Mouse (Mus musculus): Measurements from ENCODE around the gene Arhgef1. TPM values are rescaled to one million over a fixed set of nuclear protein-coding genes. Genes with fewer than 3 reads are reported as not detected.
A peak's percentile ranks its signal among the peaks of the same experiment; 100 is the strongest.

Arhgef1 gene
- total RNA-seq, 2 experiments from 2014 or later, result 88.1 to 89.2 TPM

DNA sequence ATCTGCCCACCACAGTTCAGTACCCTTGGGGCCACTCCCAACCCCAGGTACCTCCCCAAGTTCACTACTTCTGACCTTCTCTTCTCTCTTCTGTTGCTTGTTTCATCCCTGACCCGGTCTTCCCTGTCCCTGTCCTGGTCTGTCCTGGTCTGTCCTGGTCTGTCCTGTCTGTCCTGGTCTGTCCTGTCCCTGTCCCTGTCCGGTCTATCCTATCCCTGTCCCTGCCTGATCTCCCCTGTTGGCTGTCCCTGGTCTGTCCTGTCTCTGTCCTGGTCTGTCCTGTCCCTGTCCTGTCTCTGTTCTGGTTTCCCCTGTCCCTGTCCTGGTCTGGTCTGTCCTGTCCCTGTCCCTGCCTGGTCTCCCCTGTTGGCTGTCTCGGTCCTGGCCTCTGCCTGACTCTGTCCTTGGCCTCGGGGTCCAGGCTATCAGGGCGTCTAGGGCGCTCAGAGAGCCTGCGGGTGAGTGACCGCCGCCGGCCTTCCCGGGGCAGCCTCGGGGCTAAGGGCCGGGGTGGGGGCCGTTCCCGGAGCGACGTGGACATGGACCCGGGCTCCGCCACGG lies 16.1 kb downstream of the Arhgef1 start:
- intact Hi-C loops (cut with DNase I), result no loop called here
- DNase-seq (ENCODE audit: extremely low spot score in 1 of 2, low spot score in 2 of 2), result peak in 1 of 2 experiments; percentile 45

DNA sequence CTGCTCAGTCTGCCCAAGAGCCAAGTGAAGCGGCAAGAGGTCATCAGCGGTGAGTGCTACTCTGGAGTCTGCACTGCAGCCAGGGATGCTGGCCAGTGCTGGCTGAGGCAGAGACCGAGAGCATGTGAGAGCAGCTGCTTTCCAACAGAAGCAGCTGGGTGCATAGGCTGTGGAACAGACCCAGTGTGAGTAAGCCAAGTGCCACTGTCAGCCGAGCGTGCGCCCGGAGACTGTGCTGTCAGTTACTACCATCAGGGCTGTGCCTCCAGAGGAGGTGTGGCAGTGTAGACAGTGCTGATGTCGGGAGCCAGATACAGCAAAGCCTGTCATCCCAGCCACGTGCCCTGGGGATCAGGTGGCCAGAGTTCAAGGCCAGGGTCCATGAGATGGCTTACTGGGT lies 17.0 kb downstream of the Arhgef1 start:
- intact Hi-C loops (cut with DNase I), result no loop called here
- peak in 1 of 2 experiments; percentile 26 for DNase-seq (ENCODE audit: extremely low spot score in 1 of 2, low spot score in 2 of 2)

DNA sequence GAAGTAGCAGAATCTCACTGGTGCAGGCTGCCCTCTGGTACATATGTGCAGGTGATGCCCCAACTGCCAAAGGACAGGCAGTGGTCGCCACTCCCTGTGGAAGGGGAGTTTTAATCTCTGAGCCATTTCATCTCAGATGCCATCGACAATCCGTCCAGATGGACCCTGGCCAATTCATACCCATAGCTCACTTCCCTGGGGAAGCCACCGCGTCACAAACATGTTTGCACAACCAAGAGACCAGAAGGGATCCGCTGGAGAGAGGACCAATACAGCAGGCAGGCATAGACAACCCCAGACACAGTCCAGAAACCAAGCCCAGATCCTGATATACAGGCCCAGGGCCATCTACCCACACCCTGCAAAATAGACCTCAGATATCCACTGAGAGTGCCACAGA lies 27.8 kb downstream of the Arhgef1 start:
- DNase-seq (ENCODE audit: extremely low spot score in 1 of 2, low spot score in 2 of 2), result no peak
- intact Hi-C loops (cut with DNase I), result no loop called here

DNA sequence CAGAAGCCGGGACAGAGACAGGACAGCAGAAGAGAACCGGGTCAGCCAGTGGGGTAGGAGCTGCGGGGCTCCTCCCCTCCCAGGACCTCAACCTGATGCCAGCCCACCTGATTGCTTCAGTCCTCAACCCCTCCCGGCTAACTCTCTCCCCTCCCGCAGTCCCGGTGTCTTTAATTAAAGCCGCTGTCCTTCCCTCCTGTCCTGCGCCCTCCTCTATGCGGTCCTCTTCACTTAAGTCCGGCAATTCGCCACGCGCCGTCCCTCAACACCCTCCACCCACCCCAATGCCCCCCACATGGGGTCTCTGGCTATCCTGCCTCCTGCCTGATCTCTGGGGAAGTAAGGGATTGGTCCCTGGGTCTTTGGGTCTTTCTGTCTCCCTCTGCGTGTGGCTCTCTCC lies 28.9 kb downstream of the Arhgef1 start:
- intact Hi-C loops (cut with DNase I), result no loop called here
- no peak for DNase-seq (ENCODE audit: extremely low spot score in 1 of 2, low spot score in 2 of 2)

DNA sequence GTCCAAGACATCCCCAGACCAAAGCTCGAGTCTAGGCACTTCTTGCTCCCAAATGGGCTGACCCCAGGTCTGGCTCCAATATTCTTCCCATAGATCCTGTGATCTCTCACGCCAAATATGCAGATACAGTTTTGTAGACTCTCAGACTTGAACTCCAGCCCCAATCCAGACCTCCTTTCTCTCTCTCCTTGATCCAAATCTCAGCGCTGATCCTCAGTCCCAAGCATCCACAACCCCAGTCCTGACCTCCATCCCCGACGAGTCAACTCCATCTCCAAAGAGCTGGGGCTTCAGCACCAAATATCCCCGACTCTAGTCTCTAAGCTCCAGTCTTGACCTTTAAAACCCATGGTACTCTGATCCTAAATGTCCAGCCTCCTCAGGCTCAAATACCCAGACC lies 40.9 kb downstream of the Arhgef1 start:
- intact Hi-C loops (cut with DNase I), result no loop called here
- DNase-seq (ENCODE audit: extremely low spot score in 1 of 2, low spot score in 2 of 2), result no peak

DNA sequence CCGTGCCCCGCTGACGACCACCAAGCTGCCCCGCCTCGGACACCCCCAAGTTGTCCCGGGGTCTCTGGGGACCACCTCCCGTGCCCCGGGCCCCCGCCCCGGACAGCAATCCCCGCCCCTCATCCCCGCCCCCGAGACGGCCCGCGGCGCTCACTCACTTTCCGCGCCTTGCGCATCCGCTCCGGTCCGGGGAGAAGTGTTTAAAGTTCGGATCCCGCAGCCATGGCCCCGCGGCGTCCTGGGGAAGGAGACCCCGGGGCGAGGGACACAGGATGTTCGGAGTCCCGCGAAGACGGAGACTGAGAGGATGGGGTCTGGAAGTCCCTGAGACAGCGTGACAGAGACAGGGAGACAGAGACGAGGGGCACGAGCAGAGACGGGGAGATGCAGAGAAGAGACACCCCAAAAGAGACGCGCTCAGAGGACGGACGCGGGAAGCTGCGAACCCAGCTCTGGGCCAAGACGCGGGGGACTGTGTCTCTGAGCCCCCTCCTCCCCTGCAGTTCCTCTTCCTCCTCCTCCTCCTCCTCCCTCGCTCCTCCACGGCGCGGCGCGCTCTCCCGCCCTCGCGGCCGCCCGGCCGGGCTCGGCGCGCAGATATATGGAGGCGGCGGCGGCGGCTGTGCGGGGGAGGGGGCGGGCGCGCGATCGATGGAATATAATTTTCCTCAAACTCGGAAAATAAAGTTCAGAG lies 41.7 kb downstream of the Arhgef1 start, which contains the start of gene Gm4881:
Gm4881 (minus strand) TSS at position 238 of the 694 bp plus-strand sequence.
- DNase-seq (ENCODE audit: extremely low spot score in 1 of 2, low spot score in 2 of 2), result no peak
- intact Hi-C loops (cut with DNase I), result no loop called here

DNA sequence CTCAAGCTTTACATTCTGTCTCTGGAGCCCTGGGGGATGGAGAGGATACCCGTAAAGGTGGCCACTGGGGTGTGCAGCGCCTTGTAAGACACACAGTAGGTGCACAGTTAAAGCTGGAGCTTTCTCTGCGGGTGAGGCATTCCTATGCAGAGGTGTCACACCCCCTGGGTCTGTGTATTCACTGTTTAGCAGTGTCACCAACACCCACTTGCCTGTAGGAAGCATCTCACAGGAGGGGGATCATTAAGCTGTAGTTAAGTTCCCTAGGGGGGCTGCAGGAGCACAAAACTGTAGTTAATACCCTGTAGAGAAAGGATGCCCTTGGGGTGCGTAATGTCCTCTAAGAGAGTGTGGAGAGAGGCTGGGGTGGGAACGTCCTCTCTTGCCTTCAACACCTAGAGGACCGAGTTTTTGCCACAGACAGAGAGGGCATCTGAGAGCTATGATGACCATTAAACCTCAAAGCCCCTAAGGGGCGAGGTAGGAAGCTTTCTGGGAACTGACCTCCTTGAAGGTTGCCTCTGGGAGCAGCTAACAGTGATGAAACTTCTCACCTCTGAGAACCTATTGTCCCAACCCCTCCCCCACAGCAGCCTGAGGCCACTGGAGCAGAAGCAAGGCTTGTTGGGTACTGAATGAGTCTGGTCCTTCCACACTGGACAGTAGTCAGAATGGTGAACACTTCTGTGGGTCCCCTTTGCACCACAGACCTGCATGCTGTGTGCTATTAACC lies 44.8 kb downstream of the Arhgef1 start:
- intact Hi-C loops (cut with DNase I), result no loop called here

DNA sequence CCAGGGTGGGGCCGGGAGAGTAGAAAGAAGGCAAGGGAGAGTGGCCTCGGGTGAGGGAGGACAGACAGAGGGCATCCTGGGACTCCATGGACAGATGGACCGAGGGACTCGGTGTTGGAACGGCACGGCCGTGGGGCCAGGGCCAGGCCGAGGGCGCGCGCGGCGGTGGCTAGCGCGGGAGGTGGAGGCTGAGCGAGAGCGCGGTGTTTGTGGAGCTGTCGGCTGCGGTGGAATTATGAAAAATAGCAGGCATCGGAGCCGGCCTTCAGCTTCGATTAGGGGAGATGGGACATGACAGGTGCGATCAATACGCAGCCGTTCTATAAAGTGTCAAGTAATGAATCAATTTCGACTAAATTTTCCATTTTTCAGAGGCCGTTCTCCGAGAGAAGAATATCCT lies 46.1 kb downstream of the Arhgef1 start:
- intact Hi-C loops (cut with DNase I), result no loop called here
- DNase-seq (ENCODE audit: extremely low spot score in 1 of 2, low spot score in 2 of 2), result no peak

More for the DNA sequence above, 44.8 kb downstream of the Arhgef1 start:
- DNase-seq (ENCODE audit: extremely low spot score in 1 of 2, low spot score in 2 of 2), result no peak

DNA sequence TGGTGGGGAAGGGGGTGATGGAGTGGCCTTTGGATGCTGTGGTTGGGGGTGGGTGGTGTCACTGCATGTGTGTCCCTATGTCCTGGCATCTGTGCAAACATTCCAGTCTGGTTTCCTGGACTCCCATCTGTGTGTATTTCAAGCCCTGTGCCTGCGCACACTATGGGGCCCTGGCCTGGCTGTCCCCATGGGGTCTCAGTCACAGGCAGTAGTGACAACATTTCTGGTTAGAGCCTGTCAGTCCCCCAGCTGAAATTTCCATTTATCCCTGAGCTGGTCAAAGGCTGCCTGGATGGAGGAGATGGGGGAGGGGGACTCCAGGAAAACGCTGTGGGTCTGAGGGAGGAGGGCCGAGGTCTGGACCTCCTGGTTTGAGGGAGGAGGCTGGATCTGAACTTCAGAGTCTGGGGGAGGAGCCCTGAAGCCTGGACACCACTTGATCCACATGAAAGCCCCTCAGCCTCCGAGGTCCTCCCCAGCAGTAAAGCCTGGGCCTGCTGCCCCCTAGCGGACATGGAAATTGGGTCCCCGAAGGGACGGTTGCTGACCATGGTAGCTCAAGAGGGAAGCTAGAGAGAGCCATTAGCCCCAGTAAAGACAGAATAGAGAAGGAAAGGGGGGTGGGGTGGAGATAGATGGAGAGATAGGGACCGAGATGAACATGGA lies 47.4 kb downstream of the Arhgef1 start:
- peak in 1 of 2 experiments; percentile 85 for DNase-seq (ENCODE audit: extremely low spot score in 1 of 2, low spot score in 2 of 2)
- intact Hi-C loops (cut with DNase I), result no loop called here

DNA sequence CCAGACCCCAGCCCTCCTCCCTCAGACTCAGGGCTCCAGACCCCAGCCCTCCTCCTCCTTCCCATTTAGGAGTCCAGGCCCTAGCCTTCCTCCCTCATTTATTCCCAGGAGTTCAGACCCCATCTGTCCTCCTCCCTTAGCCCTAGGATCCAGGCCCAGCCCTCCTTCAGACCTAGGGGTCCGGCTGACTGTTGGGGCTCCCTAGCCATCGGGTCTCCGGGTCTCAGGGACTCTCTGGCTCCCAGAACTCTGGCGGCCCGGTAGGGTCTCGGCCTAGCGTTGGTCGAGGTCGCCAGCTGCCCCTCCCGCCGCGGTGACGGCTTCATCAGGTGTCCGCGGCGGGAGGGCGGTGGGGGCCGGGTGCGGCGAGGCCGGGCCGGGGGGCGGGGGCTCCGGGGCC lies 51.3 kb downstream of the Arhgef1 start:
- intact Hi-C loops (cut with DNase I), result no loop called here
- no peak for DNase-seq (ENCODE audit: extremely low spot score in 1 of 2, low spot score in 2 of 2)

DNA sequence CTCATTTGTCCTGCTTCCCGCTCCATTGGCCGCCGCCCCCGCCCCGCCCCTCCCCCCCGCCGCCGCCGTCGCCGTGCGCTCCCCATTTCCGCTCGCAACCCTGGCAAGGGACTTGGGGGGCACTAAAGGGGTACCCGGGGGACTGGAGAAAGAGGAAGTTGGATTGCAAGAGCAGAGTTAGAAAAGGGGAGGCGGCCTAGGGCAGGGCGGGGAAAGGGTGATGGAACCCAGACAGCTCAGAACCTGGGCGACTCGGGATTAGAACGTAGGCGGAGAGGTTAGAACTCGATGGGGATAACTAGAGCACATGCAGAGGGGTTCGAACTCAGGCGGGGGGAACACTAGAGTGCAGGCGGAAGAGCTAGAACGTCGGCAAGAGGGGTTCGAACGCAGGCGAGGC lies 51.7 kb downstream of the Arhgef1 start:
- intact Hi-C loops (cut with DNase I), result no loop called here
- no peak for DNase-seq (ENCODE audit: extremely low spot score in 1 of 2, low spot score in 2 of 2)

DNA sequence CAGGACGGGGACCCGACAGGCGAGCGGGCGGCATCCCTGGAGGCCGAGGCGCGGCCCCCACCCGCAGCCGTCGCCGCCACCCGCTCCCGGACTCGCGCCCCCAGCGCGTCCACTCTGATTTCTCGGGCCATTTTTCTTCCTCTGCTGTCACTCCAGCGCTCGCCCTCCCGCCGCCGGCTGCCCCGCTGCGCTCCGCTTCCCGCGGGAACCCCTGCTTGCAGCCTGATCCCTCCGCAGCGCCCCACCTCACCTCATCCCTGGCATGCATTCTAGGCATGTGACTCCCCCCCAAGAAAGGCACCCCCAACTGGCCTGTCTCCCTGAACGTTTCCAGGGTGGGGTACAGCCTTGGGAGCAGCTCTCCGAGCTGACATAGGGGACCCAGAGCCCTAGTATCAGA lies 52.5 kb downstream of the Arhgef1 start:
- intact Hi-C loops (cut with DNase I), result no loop called here
- DNase-seq (ENCODE audit: extremely low spot score in 1 of 2, low spot score in 2 of 2), result no peak

DNA sequence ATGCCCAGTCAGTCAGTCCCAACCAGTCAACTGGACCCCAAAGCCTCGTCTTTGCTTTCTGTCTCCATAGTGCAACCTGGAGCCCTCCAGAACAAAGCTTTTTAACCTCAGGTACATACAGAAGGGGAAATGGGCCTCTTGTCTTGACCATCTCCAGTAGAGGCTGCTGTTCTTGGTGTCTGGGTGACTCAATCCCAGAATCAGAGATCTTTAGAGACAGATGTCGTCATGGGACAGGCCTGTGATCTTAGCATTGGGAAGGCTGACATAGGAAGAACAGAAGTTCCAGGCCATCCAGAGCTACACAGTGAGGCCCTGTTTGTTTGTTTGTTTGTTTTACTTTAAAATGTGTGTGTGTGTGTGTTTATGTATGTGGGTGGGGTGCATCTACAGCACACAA lies 61.6 kb downstream of the Arhgef1 start:
- no peak for DNase-seq (ENCODE audit: extremely low spot score in 1 of 2, low spot score in 2 of 2)
- intact Hi-C loops (cut with DNase I), result loop anchor here (2.0 to 10.0 kb wide), 3 partner anchors 73 to 369 kb away; no protein-coding TSS in a partner anchor

DNA sequence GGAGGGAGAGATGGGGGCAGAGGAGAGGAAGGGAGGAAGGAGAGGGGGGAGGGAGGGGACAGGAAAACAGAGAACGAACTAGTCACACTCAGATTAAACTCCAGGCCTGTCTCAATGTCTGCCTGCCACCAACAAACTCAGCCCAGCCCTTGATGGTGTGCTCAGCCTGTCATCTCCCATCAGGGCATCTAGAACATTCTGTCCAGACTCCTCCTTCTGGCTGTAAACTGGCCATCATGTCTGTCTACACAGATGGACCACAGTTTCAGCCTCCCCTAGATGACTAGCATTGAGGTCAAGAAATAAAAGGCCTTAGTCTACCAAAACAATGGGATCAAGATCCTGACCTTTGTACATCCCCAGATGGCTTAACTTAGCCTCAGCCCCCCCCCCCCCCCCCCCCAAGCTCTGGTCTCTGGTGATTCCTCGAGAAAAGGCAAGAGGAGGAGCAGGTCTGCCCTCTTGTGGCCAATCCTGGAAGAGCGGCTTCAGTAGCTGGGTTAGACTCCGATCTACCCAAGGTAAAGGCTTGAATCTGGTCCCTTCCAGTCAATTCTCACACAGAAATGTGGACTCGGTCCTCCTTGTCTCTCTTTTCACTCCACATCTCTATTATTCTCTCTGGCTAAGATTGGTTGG lies 62.3 kb downstream of the Arhgef1 start:
- peak; percentile 79 to 82 for DNase-seq (ENCODE audit: extremely low spot score in 1 of 2, low spot score in 2 of 2)
- intact Hi-C loops (cut with DNase I), result loop anchor here (2.0 to 10.0 kb wide), 4 partner anchors 63 to 370 kb away; partner anchors contain the start of gene Arhgef1

DNA sequence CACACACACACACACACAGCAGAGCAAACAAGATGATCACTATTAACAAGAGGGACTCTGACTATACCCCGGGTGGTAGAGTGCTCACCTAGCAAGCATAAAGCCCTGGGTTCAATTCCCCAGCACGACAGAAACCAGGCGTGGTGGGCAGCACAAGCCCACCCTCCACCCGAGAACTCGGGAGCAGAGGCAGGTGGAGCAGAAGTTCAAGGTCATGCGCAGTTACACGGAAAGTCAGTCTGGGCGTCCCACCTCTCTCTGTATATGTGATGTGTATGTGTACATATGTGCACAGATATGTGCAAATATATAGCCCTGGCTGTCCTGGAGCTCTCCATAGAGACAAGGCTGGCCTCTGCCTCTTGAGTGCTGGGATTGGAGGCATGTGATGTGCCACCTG lies 65.3 kb downstream of the Arhgef1 start:
- DNase-seq (ENCODE audit: extremely low spot score in 1 of 2, low spot score in 2 of 2), result no peak
- intact Hi-C loops (cut with DNase I), result loop anchor here (5.0 to 10.0 kb wide), 3 partner anchors 66 to 373 kb away; partner anchors contain the start of gene Arhgef1

DNA sequence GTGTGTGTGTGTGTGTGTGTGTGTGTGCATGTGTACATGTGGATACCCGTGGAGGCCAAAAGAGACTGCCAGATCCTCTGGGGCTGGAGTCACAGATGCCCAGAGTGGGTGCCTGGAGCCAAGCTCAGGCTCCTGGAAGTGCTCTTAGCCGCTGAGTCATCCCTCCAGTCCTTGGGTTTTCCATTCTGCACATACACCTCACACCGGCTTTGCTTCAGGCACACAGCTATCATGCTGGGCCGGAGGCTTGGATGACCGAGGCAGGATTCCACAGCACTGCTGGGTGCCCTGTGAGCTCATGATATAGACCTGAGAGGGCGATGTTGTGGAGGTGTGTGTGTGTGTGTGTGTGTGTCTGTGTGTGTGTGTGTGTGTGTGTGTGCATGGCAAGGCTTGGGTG lies 65.8 kb downstream of the Arhgef1 start:
- DNase-seq (ENCODE audit: extremely low spot score in 1 of 2, low spot score in 2 of 2), result no peak
- intact Hi-C loops (cut with DNase I), result loop anchor here (5.0 to 10.0 kb wide), 3 partner anchors 66 to 374 kb away; partner anchors contain the start of gene Arhgef1

DNA sequence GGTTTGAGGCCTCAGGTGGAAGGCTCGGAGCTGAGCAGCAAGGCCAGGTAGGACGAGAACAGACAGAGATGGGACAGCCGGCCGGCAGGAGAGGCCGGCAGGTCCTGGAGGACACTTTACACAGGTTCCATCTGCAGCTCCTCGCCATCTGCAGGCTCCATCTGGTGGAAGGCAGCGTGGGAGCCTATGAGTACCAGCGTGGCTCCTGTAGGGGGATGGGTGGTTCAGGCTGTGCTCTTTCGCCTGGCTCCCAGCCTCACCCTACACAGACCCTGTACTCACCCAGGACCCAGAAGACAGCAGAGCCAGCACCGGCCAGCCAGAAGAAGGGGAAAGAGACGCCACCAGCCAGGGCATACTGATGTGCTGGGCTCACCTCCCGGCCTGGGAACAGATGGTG lies 67.1 kb downstream of the Arhgef1 start:
- intact Hi-C loops (cut with DNase I), result loop anchor here (5.0 to 10.0 kb wide), 3 partner anchors 68 to 375 kb away; partner anchors contain the start of gene Arhgef1
- peak in 1 of 2 experiments; percentile 57 for DNase-seq (ENCODE audit: extremely low spot score in 1 of 2, low spot score in 2 of 2)

DNA sequence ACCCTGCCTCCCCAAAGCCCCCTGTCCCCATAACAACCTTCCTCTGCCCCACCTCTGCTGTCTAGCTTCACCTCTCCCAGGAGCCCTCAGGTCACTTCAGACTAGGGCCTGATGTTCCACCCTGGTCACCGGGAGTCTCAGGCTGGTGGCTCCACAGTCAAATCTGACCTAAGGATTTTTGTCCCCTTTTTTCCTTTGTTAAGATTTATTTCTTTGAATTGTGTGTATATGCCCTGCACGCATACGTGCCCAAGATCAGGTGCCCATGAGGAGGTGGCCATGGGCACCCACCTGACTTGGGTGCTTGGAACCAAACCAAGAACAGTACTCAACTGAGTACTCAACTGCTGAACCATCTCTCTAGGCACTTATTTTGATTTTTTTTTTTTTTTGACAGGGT lies 67.6 kb downstream of the Arhgef1 start:
- intact Hi-C loops (cut with DNase I), result no loop called here
- no peak for DNase-seq (ENCODE audit: extremely low spot score in 1 of 2, low spot score in 2 of 2)
